Mouse (Mus musculus): ENCODE results near the gene Ldlrad3. TPM values are rescaled to one million over a fixed set of nuclear protein-coding genes. Genes with fewer than 3 reads are reported as not detected.

Gene Ldlrad3
- total and polyA plus RNA-seq, 3 experiments, result 3.5 to 6.1 TPM; not detected in 1

DNA sequence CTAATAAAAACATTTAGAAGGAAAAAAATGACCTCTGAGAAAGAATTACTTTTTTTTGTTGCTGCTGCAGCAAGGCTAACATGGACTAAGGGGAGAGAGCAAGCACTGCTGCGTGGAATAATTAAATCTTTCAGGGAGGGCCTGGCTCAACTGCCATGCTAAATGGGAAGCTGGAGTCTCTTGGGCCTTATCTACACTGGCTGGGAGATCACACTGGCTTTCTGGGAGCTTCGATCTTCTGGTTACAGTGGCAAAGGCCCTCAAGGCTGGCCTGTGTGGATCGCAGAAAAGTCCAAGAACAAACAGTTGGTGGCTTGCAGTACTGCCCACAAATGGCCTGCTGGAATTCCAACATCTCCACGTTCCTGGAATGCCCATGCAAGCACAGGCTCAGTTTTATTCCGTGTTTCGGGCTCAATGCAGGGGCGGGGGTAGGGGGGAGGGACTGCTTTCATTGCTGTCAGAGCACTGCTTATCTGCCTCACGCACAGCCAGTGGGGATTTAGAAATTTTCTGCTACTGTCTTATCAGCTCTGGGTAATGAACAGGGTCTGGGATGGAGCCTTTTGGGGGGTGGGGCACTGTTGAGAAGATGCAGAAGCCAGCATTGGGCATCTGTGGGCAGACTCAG, 180.7 kb downstream of the Ldlrad3 start:
- Histone ChIP-seq H3K36me3 (ENCODE audit: control insufficient read depth in 1 of 2, insufficient read depth in 2 of 2, low read length in 2 of 2) (peaks cover 0 to 8% of the 10 kb centered on the region in 2 experiments; a peak in 2 of 4 replicates), H3K9ac (ENCODE audit: control insufficient read depth, low read depth, low read length, poor library complexity, severe bottlenecking) (no peak overlapping the region), H3K79me2 (ENCODE audit: control insufficient read depth, insufficient read depth, low read length, poor library complexity) (no peaks in the 10 kb centered on the region), H3K27ac (ENCODE audit: control insufficient read depth, low read depth, low read length) (no peak overlapping the region), H3K4me3 (ENCODE audit: control insufficient read depth in 1 of 2, insufficient read depth in 1 of 2, low read depth in 2 of 2, low read length in 2 of 2) (no peak overlapping the region), H3K4me1 (ENCODE audit: control insufficient read depth in 1 of 2, insufficient read depth in 2 of 2, low read length in 2 of 2) (peaks cover 0 to 14% of the 10 kb centered on the region in 2 experiments; a peak in 3 of 4 replicates), H3K9me3 (replicated peaks; ENCODE audit: insufficient read depth, low read length) (no peaks in the 10 kb centered on the region), H3K27me3 (ENCODE audit: control insufficient read depth in 1 of 2, insufficient read depth in 2 of 2, low read length in 2 of 2) (no peaks in the 10 kb centered on the region)
- DNase-seq (ENCODE audit: low read depth, low spot score), result peak; percentile 11
- no peak for TF ChIP-seq HCFC1 (IDR thresholded peaks at IDR 0.05; ENCODE audit: low read depth, low read length)
- no peak for TF ChIP-seq ZC3H11A (IDR thresholded peaks at IDR 0.05; ENCODE audit: low read depth, low read length)

DNA sequence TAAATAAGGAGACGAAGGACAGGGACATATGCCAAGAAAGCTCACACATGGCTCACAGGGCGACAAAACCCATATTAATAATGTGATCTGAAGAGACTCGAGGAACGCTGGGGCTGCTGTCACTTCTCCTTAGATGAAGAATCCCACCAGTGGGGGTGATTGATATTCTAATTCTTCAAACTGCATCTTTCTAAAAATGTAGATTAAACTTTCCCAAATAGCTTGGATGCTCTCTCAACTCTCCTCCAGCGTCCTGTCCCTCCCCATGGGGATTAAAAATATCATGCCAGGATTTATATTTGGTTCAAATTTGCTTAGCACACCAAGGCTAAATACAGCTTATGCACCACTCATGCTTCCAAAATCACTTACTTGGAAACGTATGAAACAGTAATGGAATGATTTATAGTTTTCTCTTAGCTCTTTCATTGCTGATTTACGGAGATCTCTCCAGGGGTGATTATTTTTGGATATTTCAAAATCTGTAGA, 182.4 kb downstream of the Ldlrad3 start:
- H3K36me3 ChIP-seq (ENCODE audit: control insufficient read depth in 1 of 2, insufficient read depth in 2 of 2, low read length in 2 of 2), result peaks cover 0 to 8% of the 10 kb centered on the region in 2 experiments; a peak in 2 of 4 replicates
- DNase-seq (ENCODE audit: low read depth, low spot score), result no peak
- no peak for TF ChIP-seq POLR2A (IDR thresholded peaks at IDR 0.05; ENCODE audit: control insufficient read depth in 1 of 2, insufficient read depth in 1 of 2, low read depth in 1 of 2, low read length in 2 of 2, poor library complexity in 1 of 2)
- TF ChIP-seq CHD1 (IDR thresholded peaks at IDR 0.05; ENCODE audit: low read depth, low read length), result no peak
- TF ChIP-seq TCF12 (IDR thresholded peaks at IDR 0.05; ENCODE audit: low read depth, low read length), result no peak

DNA sequence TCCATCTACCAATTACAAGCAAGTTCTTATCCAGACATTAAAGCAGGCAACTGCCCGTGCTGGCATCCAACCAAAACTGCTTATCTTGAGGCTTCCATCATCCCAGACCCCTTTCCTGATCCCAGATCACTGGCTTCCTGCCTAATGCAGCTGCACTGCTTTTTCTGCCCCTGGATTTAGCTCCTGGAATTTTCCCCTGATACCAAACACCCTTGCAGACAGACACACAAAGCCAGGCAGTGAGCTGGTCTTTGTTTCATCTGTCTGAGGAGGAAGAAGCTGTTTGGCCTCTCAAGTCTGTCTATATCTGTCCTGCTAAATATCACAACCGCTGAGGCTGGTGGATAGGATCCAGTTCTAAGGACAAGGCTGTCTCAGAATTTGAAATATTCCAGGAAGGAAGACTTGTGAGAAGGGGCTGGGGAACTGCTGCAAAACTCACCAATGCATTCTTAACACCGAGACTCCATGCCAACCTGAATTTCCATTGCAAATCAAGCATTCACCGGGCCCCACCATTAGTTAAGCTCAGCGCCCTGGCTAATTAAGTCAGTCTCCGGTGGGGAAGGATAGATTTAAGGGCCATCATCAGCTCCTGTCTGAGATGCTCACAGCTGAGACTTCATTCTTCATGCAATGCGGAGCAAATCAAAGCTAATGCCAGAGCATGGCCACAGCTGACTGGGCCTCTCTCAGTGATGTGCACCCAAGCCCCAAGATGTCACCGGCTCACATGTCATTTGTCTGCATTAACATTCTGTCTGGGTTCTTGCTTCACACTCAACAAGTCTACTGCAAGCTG, 183.0 kb downstream of the Ldlrad3 start:
- Histone ChIP-seq H3K27me3 (ENCODE audit: control insufficient read depth in 1 of 2, insufficient read depth in 2 of 2, low read length in 2 of 2) (no peaks in the 10 kb centered on the region), H3K9ac (ENCODE audit: control insufficient read depth, low read depth, low read length, poor library complexity, severe bottlenecking) (no peak overlapping the region), H3K4me1 (ENCODE audit: control insufficient read depth in 1 of 2, insufficient read depth in 2 of 2, low read length in 2 of 2) (peaks cover 0 to 14% of the 10 kb centered on the region in 2 experiments; a peak in 3 of 4 replicates), H3K27ac (ENCODE audit: control insufficient read depth, low read depth, low read length) (no peak overlapping the region), H3K9me3 (replicated peaks; ENCODE audit: insufficient read depth, low read length) (no peaks in the 10 kb centered on the region), H3K79me2 (ENCODE audit: control insufficient read depth, insufficient read depth, low read length, poor library complexity) (no peaks in the 10 kb centered on the region), H3K36me3 (ENCODE audit: control insufficient read depth in 1 of 2, insufficient read depth in 2 of 2, low read length in 2 of 2) (peaks cover 0 to 8% of the 10 kb centered on the region in 2 experiments; a peak in 2 of 4 replicates), H3K4me3 (ENCODE audit: control insufficient read depth in 1 of 2, insufficient read depth in 1 of 2, low read depth in 2 of 2, low read length in 2 of 2) (no peak overlapping the region)
- peak; percentile 23 for DNase-seq (ENCODE audit: low read depth, low spot score)
- TF ChIP-seq MYB (IDR thresholded peaks at IDR 0.05; ENCODE audit: low read depth, low read length), result 0 out of 2 replicates have a peak, but pooled peaks have one; percentile 13
- TF ChIP-seq GATA1 (IDR thresholded peaks at IDR 0.05; ENCODE audit: low read depth, low read length), result peak; percentile 42; the same call in 1 of the 2 replicates
- TF ChIP-seq TCF12 (IDR thresholded peaks at IDR 0.05; ENCODE audit: low read depth, low read length), result peak; percentile 59; the same call in 1 of the 2 replicates
- TF ChIP-seq TBP (IDR thresholded peaks at IDR 0.05; ENCODE audit: low read depth, low read length), result no peak
- no peak for TF ChIP-seq POLR2AphosphoS5 (IDR thresholded peaks at IDR 0.05; ENCODE audit: borderline replicate concordance, low read depth, low read length)
- TF ChIP-seq EP300 (IDR thresholded peaks at IDR 0.05; ENCODE audit: low read depth in 1 of 2, low read length in 2 of 2), result peak; percentile 26 to 72; a peak in 2 of 4 replicates
- TF ChIP-seq CHD1 (IDR thresholded peaks at IDR 0.05; ENCODE audit: low read depth, low read length), result no peak
- no peak for TF ChIP-seq MAX (IDR thresholded peaks at IDR 0.05; ENCODE audit: low read length)
- TF ChIP-seq HCFC1 (IDR thresholded peaks at IDR 0.05; ENCODE audit: low read depth, low read length), result no peak

More for the DNA sequence above, 182.4 kb downstream of the Ldlrad3 start:
- H3K27me3 ChIP-seq (ENCODE audit: control insufficient read depth in 1 of 2, insufficient read depth in 2 of 2, low read length in 2 of 2), result no peaks in the 10 kb centered on the region
- no peak overlapping the region for H3K9ac ChIP-seq (ENCODE audit: control insufficient read depth, low read depth, low read length, poor library complexity, severe bottlenecking)
- no peaks in the 10 kb centered on the region for H3K79me2 ChIP-seq (ENCODE audit: control insufficient read depth, insufficient read depth, low read length, poor library complexity)
- peaks cover 0 to 14% of the 10 kb centered on the region in 2 experiments; a peak in 3 of 4 replicates for H3K4me1 ChIP-seq (ENCODE audit: control insufficient read depth in 1 of 2, insufficient read depth in 2 of 2, low read length in 2 of 2)
- H3K9me3 ChIP-seq (replicated peaks; ENCODE audit: insufficient read depth, low read length), result no peaks in the 10 kb centered on the region
- H3K27ac ChIP-seq (ENCODE audit: control insufficient read depth, low read depth, low read length), result no peak overlapping the region
- H3K4me3 ChIP-seq (ENCODE audit: control insufficient read depth in 1 of 2, insufficient read depth in 1 of 2, low read depth in 2 of 2, low read length in 2 of 2), result no peak overlapping the region
